Mouse (Mus musculus) intestine, embryonic 14.5 days (tissue): ENCODE measurements around the gene Unc5a. TPM values are rescaled to one million over a fixed set of nuclear protein-coding genes. Genes with fewer than 3 reads are reported as not detected.

Source experiments
- ATAC-seq: fragments of 200-750 bp; cut with Nextera tagmentation; replicated peaks from 2 replicates; pipeline ENCODE4 v1.8.0; 2017; ENCODE audit warnings: low read depth, moderate number of reproducible peaks, moderate TSS enrichment, moderate library complexity; ENCODE audit not compliant: low FRiP score, low TSS enrichment
- DNase-seq: peaks from one replicate; pipeline ENCODE4 v3.0.0-alpha.2; 2018; ENCODE audit warnings: low spot score
- H3K27ac ChIP-seq: fragments of 300-500 bp; sonication (generic); 2 replicates; pipeline ENCODE4 v1.5.1; 2014; ENCODE audit warnings: low read depth, mild to moderate bottlenecking, control low read depth
- H3K27me3 ChIP-seq: fragments of 300-500 bp; sonication (generic); replicated peaks from 2 replicates; pipeline ENCODE4 v1.6.1; 2014; ENCODE audit warnings: low read length, control low read depth; ENCODE audit not compliant: control insufficient read depth, insufficient read depth
- H3K36me3 ChIP-seq: fragments of 300-500 bp; sonication (generic); 2 replicates; pipeline ENCODE4 v1.6.1; 2014; ENCODE audit warnings: low read length, control low read depth; ENCODE audit not compliant: control insufficient read depth, insufficient read depth
- H3K4me1 ChIP-seq: fragments of 300-500 bp; sonication (generic); replicated peaks from 2 replicates; pipeline ENCODE4 v1.6.1; 2014; ENCODE audit warnings: low read length, control low read depth, mixed read lengths; ENCODE audit not compliant: control insufficient read depth, insufficient read depth
- H3K4me2 ChIP-seq: fragments of 300-500 bp; sonication (generic); 2 replicates; pipeline ENCODE4 v1.6.1; 2014; ENCODE audit warnings: low read length
- H3K4me3 ChIP-seq: fragments of 300-500 bp; sonication (generic); 2 replicates; pipeline ENCODE4 v1.5.1; 2014; ENCODE audit warnings: low read depth, low read length, control low read depth, mixed read lengths
- H3K9ac ChIP-seq: fragments of 300-500 bp; sonication (generic); 2 replicates; pipeline ENCODE4 v1.6.1; 2014; ENCODE audit warnings: mild to moderate bottlenecking, low read length
- H3K9me3 ChIP-seq: fragments of 300-500 bp; sonication (generic); 2 replicates; pipeline ENCODE4 v1.6.1; 2016; ENCODE audit warnings: low read length, control low read depth; ENCODE audit not compliant: control insufficient read depth
- WGBS: fragments of 180-500 bp; shearing (Covaris S2); extraction: QIAGEN DNeasy Blood & Tissue Kit; methylation state at CpG from one replicate; pipeline ENCODE4 v1.1.7; 2014; 5-methylcytosine and 5-hydroxymethylcytosine counted together
- polyA plus RNA-seq: library from polyadenylated mRNA; unstranded; fragments of >200 nt; fragmentation: Nextera tagmentation; extraction: Ambion mirVana; gene quantifications from 2 replicates; pipeline ENCODE4 v1.2.1, GENCODE M21; 2014

Gene Unc5a
- polyA plus RNA-seq, 1 experiment from 2014 or later, result 3.6 TPM

DNA sequence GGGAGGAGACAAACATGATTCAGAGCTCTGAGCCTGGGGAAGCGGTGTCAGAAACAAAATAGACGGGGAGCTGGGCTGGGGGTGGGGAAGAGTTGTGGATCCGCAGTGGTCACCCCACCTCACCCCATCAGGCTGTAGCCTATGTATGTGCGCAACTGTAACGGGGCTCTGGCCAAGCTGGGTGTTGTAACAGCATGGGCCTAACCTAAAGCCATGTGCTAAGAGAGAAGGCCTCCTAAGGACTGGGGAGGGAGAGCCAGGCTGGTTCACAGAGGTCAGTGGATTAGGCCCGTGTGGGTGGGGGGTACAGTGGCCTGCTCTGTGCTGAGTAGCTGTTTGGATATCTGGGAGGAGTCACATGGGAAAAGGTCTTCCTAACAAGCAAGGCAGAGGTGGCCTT is 10.6 kb downstream of the Unc5a start:
- Histone ChIP-seq H3K4me2 (no peak overlapping the region), H3K4me1 (no peaks in the 10 kb centered on the region), H3K36me3 (no peaks in the 10 kb centered on the region), H3K27ac (no peak overlapping the region), H3K4me3 (no peak overlapping the region), H3K27me3 (peaks cover 26% of the 10 kb centered on the region), H3K9ac (no peak overlapping the region), H3K9me3 (no peaks in the 10 kb centered on the region)
- ATAC-seq (no peak), DNase-seq (no peak)
- 37% methylated on average over 6 of the region's 6 CpGs for WGBS

DNA sequence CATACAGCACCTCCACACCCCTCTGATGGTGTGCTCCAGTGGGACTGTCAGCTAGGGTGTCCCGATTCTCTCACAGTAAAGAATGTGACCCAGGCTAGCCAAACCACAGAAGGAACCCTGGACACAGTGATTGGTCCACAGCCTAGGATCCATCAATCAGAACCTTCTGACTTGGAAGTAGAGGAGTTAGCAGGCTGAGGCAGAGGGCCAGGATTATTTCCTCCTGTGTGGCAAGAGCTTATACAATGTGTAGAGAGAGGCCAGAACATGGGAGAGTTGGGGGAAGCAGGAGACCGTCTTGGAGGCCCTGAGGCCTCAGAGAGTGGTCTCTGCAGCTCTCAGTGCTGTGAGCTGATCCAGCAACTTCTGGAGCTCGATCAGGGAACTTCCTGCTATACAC is 11.3 kb downstream of the Unc5a start:
- no peak for DNase-seq
- H3K4me1 ChIP-seq, result no peaks in the 10 kb centered on the region
- no peaks in the 10 kb centered on the region for H3K9me3 ChIP-seq
- H3K27me3 ChIP-seq, result peaks cover 20% of the 10 kb centered on the region; the same call in 1 of the 2 replicates
- H3K4me2 ChIP-seq, result no peak overlapping the region
- H3K27ac ChIP-seq, result no peak overlapping the region
- no peak overlapping the region for H3K9ac ChIP-seq
- no peak overlapping the region for H3K4me3 ChIP-seq
- no peaks in the 10 kb centered on the region for H3K36me3 ChIP-seq
- no peak for ATAC-seq
- WGBS, result 66% methylated on average over 3 of the region's 3 CpGs

DNA sequence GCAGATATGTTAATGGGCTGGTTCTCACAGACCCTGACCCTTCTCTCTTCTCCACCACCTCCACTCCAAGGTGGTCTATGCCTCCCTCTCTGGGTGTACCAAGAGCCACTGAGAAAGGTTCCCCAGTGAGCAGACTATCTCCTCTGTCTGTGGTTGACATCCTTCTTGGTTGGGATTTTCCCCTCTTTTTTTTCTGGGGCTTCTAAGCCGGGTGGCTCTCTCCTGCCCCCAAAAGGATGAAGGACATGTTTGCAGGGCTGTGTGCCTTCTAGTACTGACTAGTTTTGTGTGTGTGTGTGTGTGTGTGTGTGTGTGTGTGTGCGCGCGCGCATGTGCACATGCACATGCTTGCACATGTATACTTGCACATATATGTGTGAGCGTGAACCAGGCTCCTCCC is 16.0 kb downstream of the Unc5a start:
- no peak overlapping the region for H3K27ac ChIP-seq
- H3K9me3 ChIP-seq, result no peaks in the 10 kb centered on the region
- 83% methylated on average over 6 of the region's 6 CpGs for WGBS
- no peak overlapping the region for H3K4me3 ChIP-seq
- H3K9ac ChIP-seq, result no peak overlapping the region
- ATAC-seq (no peak), DNase-seq (no peak)
- H3K36me3 ChIP-seq, result no peaks in the 10 kb centered on the region
- H3K27me3 ChIP-seq, result no peaks in the 10 kb centered on the region
- H3K4me1 ChIP-seq, result no peaks in the 10 kb centered on the region
- no peak overlapping the region for H3K4me2 ChIP-seq

DNA sequence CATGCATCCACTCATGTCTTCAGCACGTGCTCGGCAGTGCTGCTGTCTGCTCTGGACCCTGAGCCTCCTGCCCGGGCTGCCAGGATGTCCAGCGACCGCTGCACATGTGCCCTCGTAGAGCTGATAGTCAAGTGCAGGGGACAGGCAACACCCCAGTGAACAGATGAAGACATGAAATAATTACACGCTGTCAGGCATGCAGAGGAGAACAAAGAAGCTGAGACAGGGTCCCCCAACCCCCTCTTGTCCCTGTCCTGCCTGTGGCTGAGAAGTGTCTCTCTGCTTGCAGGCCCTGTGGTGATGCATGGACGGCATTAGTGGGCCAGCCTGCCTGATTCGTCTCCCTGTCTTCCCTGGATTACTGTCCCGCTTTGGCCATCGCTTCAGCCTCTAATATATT is 18.3 kb downstream of the Unc5a start:
- no peaks in the 10 kb centered on the region for H3K27me3 ChIP-seq
- no peak overlapping the region for H3K4me2 ChIP-seq
- ATAC-seq (no peak), DNase-seq (no peak)
- WGBS, result 77% methylated on average over 11 of the region's 11 CpGs
- H3K9ac ChIP-seq, result no peak overlapping the region
- no peaks in the 10 kb centered on the region for H3K36me3 ChIP-seq
- no peak overlapping the region for H3K4me3 ChIP-seq
- H3K4me1 ChIP-seq, result no peaks in the 10 kb centered on the region
- no peaks in the 10 kb centered on the region for H3K9me3 ChIP-seq
- no peak overlapping the region for H3K27ac ChIP-seq

DNA sequence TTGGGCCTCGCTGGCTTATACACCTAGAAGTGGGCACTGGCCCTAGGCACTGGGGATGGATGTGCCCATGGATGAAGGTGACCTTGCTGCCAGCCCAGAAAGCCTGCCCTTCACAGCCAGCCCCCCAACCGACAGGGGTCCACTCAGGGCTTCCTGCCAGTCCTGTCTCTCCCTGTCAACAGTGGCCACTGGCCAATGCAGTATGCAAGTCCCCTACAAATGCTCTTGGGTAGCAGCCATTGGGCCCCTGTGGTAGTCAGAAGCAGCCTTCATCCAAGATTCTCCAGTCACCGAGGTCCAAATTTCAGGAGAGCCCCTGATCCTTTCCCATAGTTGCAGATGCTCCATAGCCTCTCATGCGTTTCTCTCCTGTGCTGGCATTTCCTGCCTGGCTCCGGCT is 19.4 kb downstream of the Unc5a start:
- WGBS, result 62% methylated on average over 5 of the region's 5 CpGs
- ATAC-seq, result no peak
- Histone ChIP-seq H3K9ac (no peak overlapping the region), H3K27ac (no peak overlapping the region), H3K9me3 (no peaks in the 10 kb centered on the region), H3K4me2 (no peak overlapping the region), H3K4me1 (no peaks in the 10 kb centered on the region), H3K27me3 (no peaks in the 10 kb centered on the region), H3K4me3 (no peak overlapping the region), H3K36me3 (no peaks in the 10 kb centered on the region)
- DNase-seq, result no peak

DNA sequence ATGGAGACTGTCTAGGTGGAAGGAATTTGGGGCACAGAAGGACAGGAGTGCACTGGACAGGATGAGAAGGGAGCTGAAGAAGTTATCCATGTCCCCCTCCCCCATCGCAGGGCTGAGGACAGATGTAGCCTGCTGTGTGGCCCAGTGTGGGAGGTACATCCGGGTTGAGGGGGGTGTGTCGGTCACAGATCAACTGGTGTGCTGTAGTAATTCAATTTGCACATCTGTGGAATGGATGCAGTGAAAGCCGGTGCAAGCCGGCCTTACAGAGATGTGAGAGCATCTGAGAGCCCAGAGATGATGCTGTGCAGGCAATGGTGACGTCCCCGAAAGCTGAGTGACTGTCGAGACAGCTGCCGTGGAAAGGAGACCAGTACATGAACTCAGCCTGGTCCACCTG is 20.3 kb downstream of the Unc5a start:
- DNase-seq (no peak), ATAC-seq (no peak)
- no peak overlapping the region for H3K4me3 ChIP-seq
- H3K4me1 ChIP-seq, result no peaks in the 10 kb centered on the region
- no peak overlapping the region for H3K9ac ChIP-seq
- no peak overlapping the region for H3K27ac ChIP-seq
- H3K9me3 ChIP-seq, result no peaks in the 10 kb centered on the region
- 62% methylated on average over 9 of the region's 9 CpGs for WGBS
- no peaks in the 10 kb centered on the region for H3K36me3 ChIP-seq
- no peak overlapping the region for H3K4me2 ChIP-seq
- no peaks in the 10 kb centered on the region for H3K27me3 ChIP-seq

DNA sequence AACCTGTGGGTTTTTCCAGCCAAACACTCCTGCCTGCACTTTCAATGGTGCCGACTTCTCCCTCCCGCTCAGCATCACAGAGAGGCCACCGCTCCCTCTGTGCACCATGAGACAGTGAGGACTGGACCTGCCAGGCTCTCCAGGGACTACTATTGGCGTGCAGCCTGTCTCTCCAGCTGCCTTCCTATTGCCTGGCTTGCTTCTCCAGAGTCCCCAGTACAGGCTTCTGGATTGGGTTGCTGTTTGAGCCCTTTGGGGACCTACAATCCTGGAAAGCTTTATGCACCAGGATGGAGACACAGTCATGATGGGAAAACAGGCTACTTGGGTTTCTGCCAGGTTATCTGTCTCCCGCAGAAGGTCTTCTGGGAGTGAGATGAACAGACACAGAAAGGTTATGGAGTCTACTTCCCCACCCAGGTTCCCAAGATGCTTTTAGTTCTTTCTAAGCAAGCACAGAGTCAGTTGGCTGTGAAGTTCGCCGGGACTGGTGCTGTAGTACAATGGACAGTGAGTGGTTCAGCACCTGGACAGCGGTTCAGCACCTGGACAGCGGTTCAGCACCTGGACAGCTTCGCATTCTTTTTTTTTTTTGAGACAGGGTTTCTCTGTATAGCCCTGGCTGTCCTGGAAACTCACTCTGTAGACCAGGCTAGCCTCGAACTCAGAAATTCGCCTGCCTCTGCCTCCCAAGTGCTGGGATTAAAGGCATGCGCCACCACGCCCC is 21.5 kb downstream of the Unc5a start:
- ATAC-seq, result no peak; the same call in 1 of the 2 replicates
- H3K9ac ChIP-seq, result no peak overlapping the region
- WGBS, result 36% methylated on average over 14 of the region's 14 CpGs
- no peaks in the 10 kb centered on the region for H3K27me3 ChIP-seq
- no peak overlapping the region for H3K4me2 ChIP-seq
- no peak overlapping the region for H3K27ac ChIP-seq
- peak; percentile 91 for DNase-seq
- H3K36me3 ChIP-seq, result no peaks in the 10 kb centered on the region
- H3K4me3 ChIP-seq, result no peak overlapping the region
- no peaks in the 10 kb centered on the region for H3K9me3 ChIP-seq
- no peaks in the 10 kb centered on the region for H3K4me1 ChIP-seq

DNA sequence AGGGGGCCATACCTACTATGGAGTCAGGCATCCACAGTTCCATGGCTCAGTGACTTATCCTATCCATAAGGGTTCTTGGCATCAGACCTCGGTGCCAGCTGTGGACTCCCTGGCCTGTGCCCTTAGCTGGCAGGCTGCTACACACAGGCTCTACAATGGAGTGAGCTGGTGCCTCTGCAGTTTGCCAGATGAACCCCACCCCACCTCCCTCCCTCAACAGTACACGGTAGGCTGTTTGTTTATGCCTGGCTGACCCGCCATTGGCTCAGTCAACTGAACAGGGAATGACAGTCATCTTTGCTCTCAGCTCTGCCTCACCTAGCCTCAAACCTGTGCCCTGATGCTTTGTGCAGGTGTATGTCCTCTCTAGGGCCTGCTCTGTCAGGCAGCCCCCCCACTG is 26.3 kb downstream of the Unc5a start:
- H3K9ac ChIP-seq, result no peak overlapping the region
- H3K9me3 ChIP-seq, result no peaks in the 10 kb centered on the region
- H3K36me3 ChIP-seq, result no peaks in the 10 kb centered on the region
- no peak overlapping the region for H3K27ac ChIP-seq
- no peaks in the 10 kb centered on the region for H3K4me1 ChIP-seq
- no peak overlapping the region for H3K4me2 ChIP-seq
- ATAC-seq, result no peak
- no peak overlapping the region for H3K4me3 ChIP-seq
- H3K27me3 ChIP-seq, result no peaks in the 10 kb centered on the region
- WGBS, result 51% methylated on average over 3 of the region's 3 CpGs
- DNase-seq, result no peak

DNA sequence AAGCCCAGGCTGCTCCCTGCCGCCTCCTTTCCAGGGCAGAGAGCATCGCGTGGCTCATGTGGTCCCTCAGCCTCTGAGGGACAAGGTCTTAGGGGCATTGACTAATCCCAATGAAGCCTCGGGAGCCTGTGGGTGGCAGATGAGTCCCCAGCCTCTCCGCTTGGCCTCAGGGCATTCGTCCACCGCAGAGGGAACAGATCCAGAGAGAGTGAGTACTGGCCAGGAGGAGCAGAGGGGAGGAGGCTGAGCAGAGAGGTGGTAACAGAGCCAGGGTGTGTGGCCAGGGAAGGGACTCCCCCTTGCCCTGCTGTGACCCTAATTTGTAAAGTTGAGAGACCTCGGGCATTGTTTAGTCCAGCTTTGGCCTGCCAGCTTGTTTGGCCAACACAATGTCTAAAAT is 29.6 kb downstream of the Unc5a start:
- Histone ChIP-seq H3K27me3 (no peaks in the 10 kb centered on the region), H3K36me3 (no peaks in the 10 kb centered on the region), H3K27ac (no peak overlapping the region), H3K4me3 (no peak overlapping the region), H3K9me3 (no peaks in the 10 kb centered on the region), H3K4me2 (no peak overlapping the region), H3K9ac (no peak overlapping the region), H3K4me1 (no peaks in the 10 kb centered on the region)
- DNase-seq (no peak), ATAC-seq (no peak)
- 43% methylated on average over 8 of the region's 8 CpGs for WGBS
